Mouse (Mus musculus) heart, embryonic 16.5 days (tissue): Measurements from ENCODE around the gene Prnp. TPM values are rescaled to one million over a fixed set of nuclear protein-coding genes. Genes with fewer than 3 reads are reported as not detected.
A peak's percentile ranks its signal among the peaks of the same experiment; 100 is the strongest.

Experiments used
- ATAC-seq: fragments of 200-750 bp; cut with Nextera tagmentation; replicated peaks from 2 replicates; pipeline ENCODE4 v1.8.0; 2017; ENCODE audit warnings: moderate number of reproducible peaks; ENCODE audit not compliant: insufficient read depth, low FRiP score; ENCODE audit errors: extremely low read depth
- H3K27ac ChIP-seq: fragments of 300-500 bp; sonication (generic); 2 replicates; pipeline ENCODE4 v1.5.1; 2014; ENCODE audit warnings: mild to moderate bottlenecking, low read length, control low read depth, moderate library complexity
- H3K27me3 ChIP-seq: fragments of 300-500 bp; sonication (generic); 2 replicates; pipeline ENCODE4 v1.6.1; 2014; ENCODE audit warnings: low read length, mixed read lengths; ENCODE audit not compliant: control insufficient read depth, insufficient read depth
- H3K36me3 ChIP-seq: fragments of 300-500 bp; sonication (generic); 2 replicates; pipeline ENCODE4 v1.6.1; 2014; ENCODE audit not compliant: control insufficient read depth, insufficient read depth
- H3K4me1 ChIP-seq: fragments of 300-500 bp; sonication (generic); 2 replicates; pipeline ENCODE4 v1.6.1; 2014; ENCODE audit warnings: low read length, mixed read lengths; ENCODE audit not compliant: control insufficient read depth, insufficient read depth
- H3K4me2 ChIP-seq: fragments of 300-500 bp; sonication (generic); 2 replicates; pipeline ENCODE4 v1.6.1; 2014; ENCODE audit warnings: low read depth, mild to moderate bottlenecking, control low read depth, low read length
- H3K4me3 ChIP-seq: fragments of 300-500 bp; sonication (generic); 2 replicates; pipeline ENCODE4 v1.5.1; 2014; ENCODE audit warnings: mild to moderate bottlenecking, control low read depth, low read length
- H3K9ac ChIP-seq: fragments of 300-500 bp; sonication (generic); 2 replicates; pipeline ENCODE4 v1.6.1; 2014; ENCODE audit warnings: low read length, control low read depth
- H3K9me3 ChIP-seq: fragments of 300-500 bp; sonication (generic); replicated peaks from 2 replicates; pipeline ENCODE4 v1.6.1; 2016; ENCODE audit warnings: low read length; ENCODE audit not compliant: control insufficient read depth
- WGBS: fragments of 180-500 bp; shearing (Covaris S2); extraction: QIAGEN DNeasy Blood & Tissue Kit; methylation state at CpG from one replicate; pipeline ENCODE4 v1.1.7; 2014; 5-methylcytosine and 5-hydroxymethylcytosine counted together
- polyA plus RNA-seq: library from polyadenylated mRNA; unstranded; fragments of >200 nt; fragmentation: Nextera tagmentation; extraction: Ambion mirVana; gene quantifications from 2 replicates; pipeline ENCODE4 v1.2.1, GENCODE M21; 2015

The Prnp gene
- polyA plus RNA-seq, 1 experiment from 2014 or later = 115 TPM

- no peaks in the 10 kb centered on the region for H3K36me3 ChIP-seq
- no peak overlapping the region for H3K4me3 ChIP-seq
- 45% methylated on average over 9 of the region's 9 CpGs for WGBS
- H3K27me3 ChIP-seq = no peaks in the 10 kb centered on the region
- H3K4me2 ChIP-seq = no peak overlapping the region
- no peak overlapping the region for H3K9ac ChIP-seq
- ATAC-seq = no peak
- no peaks in the 10 kb centered on the region for H3K9me3 ChIP-seq
- peaks cover 12% of the 10 kb centered on the region; the same call in 1 of the 2 replicates for H3K4me1 ChIP-seq
- no peak overlapping the region for H3K27ac ChIP-seq
Observed at GRCm38 (mm10) chr2:131949767-131950597, 40.3 kb downstream of the Prnp start.

- Histone ChIP-seq H3K9ac (no peak within 1 kb of the TSS), H3K27ac (no peak within 1 kb of the TSS), H3K4me1 (peaks cover 12% of the 10 kb centered on the region; the same call in 1 of the 2 replicates), H3K4me3 (peak within 1 kb of the TSS; percentile 14), H3K36me3 (no peaks in the 10 kb centered on the region), H3K27me3 (no peaks in the 10 kb centered on the region), H3K9me3 (no peaks in the 10 kb centered on the region), H3K4me2 (peak within 1 kb of the TSS; percentile 16; the same call in 1 of the 2 replicates)
- ATAC-seq = no peak; the same call in 1 of the 2 replicates
- 9% methylated on average over 11 of the region's 11 CpGs for WGBS
Observed at GRCm38 (mm10) chr2:131950598-131951095, 40.9 kb downstream of the Prnp start, which contains the start of gene Prnd. Gene Prnd, plus strand, starts transcription at chr2:131950861.

- 55% methylated on average over 2 of the region's 2 CpGs for WGBS
- H3K9me3 ChIP-seq = no peaks in the 10 kb centered on the region
- H3K36me3 ChIP-seq = no peaks in the 10 kb centered on the region
- peaks cover 12% of the 10 kb centered on the region; the same call in 1 of the 2 replicates for H3K4me1 ChIP-seq
- no peak overlapping the region for H3K27ac ChIP-seq
- no peak overlapping the region for H3K4me2 ChIP-seq
- no peak overlapping the region for H3K9ac ChIP-seq
- no peak for ATAC-seq
- no peaks in the 10 kb centered on the region for H3K27me3 ChIP-seq
- H3K4me3 ChIP-seq = no peak overlapping the region
Observed at GRCm38 (mm10) chr2:131952456-131952855, 42.7 kb downstream of the Prnp start.

- Histone ChIP-seq H3K36me3 (no peaks in the 10 kb centered on the region), H3K9ac (no peak overlapping the region; the same call in 1 of the 2 replicates), H3K27me3 (no peaks in the 10 kb centered on the region), H3K4me1 (peaks cover 12% of the 10 kb centered on the region; the same call in 1 of the 2 replicates), H3K27ac (no peak overlapping the region), H3K4me3 (peak overlapping the region; percentile 43), H3K4me2 (peak overlapping the region; percentile 66), H3K9me3 (no peaks in the 10 kb centered on the region)
- ATAC-seq = no peak
- 15% methylated on average over 29 of the region's 29 CpGs for WGBS
Observed at GRCm38 (mm10) chr2:131952961-131953538, 43.3 kb downstream of the Prnp start.

GRCm38 (mm10) chr2:131953711-131954110 is 44.0 kb downstream of the Prnp start:
- 86% methylated on average over 4 of the region's 4 CpGs for WGBS
- Histone ChIP-seq H3K9ac (no peak overlapping the region), H3K4me2 (peak overlapping the region; percentile 66), H3K27me3 (no peaks in the 10 kb centered on the region), H3K4me3 (peak overlapping the region; percentile 43), H3K4me1 (peaks cover 12% of the 10 kb centered on the region; the same call in 1 of the 2 replicates), H3K36me3 (no peaks in the 10 kb centered on the region), H3K27ac (no peak overlapping the region), H3K9me3 (no peaks in the 10 kb centered on the region)
- ATAC-seq = no peak

- peak overlapping the region; percentile 78 for H3K4me2 ChIP-seq
- 28% methylated on average over 9 of the region's 9 CpGs for WGBS
- H3K9me3 ChIP-seq = no peaks in the 10 kb centered on the region
- H3K27me3 ChIP-seq = no peaks in the 10 kb centered on the region
- H3K36me3 ChIP-seq = no peaks in the 10 kb centered on the region
- H3K27ac ChIP-seq = peak overlapping the region; percentile 33
- no peak overlapping the region for H3K9ac ChIP-seq
- peaks cover 12% of the 10 kb centered on the region; the same call in 1 of the 2 replicates for H3K4me1 ChIP-seq
- peak; percentile 63 for ATAC-seq
- peak overlapping the region; percentile 52 for H3K4me3 ChIP-seq
Observed at GRCm38 (mm10) chr2:131954835-131955234, 45.1 kb downstream of the Prnp start.

- Histone ChIP-seq H3K36me3 (no peaks in the 10 kb centered on the region), H3K27me3 (no peaks in the 10 kb centered on the region), H3K9me3 (no peaks in the 10 kb centered on the region), H3K27ac (peak overlapping the region; percentile 33), H3K4me1 (peaks cover 12% of the 10 kb centered on the region; the same call in 1 of the 2 replicates), H3K4me3 (peak overlapping the region; percentile 52), H3K4me2 (peak overlapping the region; percentile 78), H3K9ac (peak overlapping the region; percentile 35; the same call in 1 of the 2 replicates)
- 2% methylated on average over 17 of the region's 17 CpGs for WGBS
- ATAC-seq = peak; percentile 61
Observed at GRCm38 (mm10) chr2:131955264-131955663, 45.5 kb downstream of the Prnp start.

GRCm38 (mm10) chr2:131956336-131957256 is 46.9 kb downstream of the Prnp start:
- no peaks in the 10 kb centered on the region for H3K9me3 ChIP-seq
- H3K4me2 ChIP-seq = no peak overlapping the region
- H3K36me3 ChIP-seq = no peaks in the 10 kb centered on the region
- H3K27ac ChIP-seq = no peak overlapping the region
- H3K4me3 ChIP-seq = no peak overlapping the region
- H3K4me1 ChIP-seq = peaks cover 8% of the 10 kb centered on the region; the same call in 1 of the 2 replicates
- no peak overlapping the region for H3K9ac ChIP-seq
- no peak for ATAC-seq
- no peaks in the 10 kb centered on the region for H3K27me3 ChIP-seq
- 79% methylated on average over 7 of the region's 7 CpGs for WGBS
